Mouse (Mus musculus) liver, embryonic 18 days (tissue): ENCODE measurements around the gene Tjp2. TPM values are rescaled to one million over a fixed set of nuclear protein-coding genes. Genes with fewer than 3 reads are reported as not detected.

Source experiments
- polyA plus RNA-seq: library from polyadenylated mRNA; depleted of rRNA; stranded (reverse); fragments of >200 nt; gene quantifications from 2 replicates; pipeline ENCODE4 v1.2.3, GENCODE M21; 2012; rRNA removed

The Tjp2 gene
- polyA plus RNA-seq = 5.0 and 5.5 TPM in 2 replicates

DNA sequence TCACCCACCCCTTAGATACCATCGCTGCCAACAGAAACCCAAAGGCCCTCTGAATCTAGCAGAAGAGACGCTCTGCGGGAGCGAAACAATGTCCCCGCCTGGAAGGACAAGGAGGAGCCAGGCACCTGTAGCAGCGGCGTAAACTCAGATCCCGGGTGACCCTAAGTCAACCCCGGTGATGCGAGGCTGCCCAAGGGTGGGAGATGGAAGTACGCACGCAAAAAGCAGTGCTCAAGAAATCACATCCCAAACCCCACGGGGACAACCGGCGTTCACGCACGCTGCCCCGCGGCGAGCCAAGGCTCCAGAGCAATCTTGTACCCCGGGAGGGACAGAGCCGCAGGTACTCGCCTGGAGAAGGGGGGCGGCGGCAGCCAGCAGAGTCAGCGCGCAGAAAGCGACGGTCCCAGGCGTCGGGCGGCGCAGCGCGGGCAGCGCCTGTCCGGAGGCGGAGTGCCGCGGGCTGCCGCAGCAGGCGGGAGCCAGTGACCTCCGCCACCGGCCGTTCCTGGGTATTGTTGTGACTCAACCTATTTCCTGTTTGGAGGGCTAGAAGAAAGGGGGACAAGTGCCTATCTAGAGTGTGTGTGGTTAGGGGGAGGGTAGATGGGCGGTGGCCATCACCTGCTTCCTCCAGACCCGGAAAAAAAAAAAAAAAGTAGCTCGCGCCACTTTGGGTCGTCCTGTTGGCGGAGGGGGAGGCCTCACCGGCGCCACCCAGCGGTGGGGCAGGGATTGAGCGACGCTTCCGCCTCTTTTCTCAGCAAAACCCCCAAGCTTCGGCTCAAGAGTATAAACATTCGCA, at the start of gene Tjp2:
TSS of gene Tjp2 (minus strand) at position 531 of the 805 bp plus-strand sequence.

Other genes with a start within 250 kb of the Tjp2 start
- gene Fam189a2, start 194.0 kb downstream of the Tjp2 start, polyA plus RNA-seq = 0.43 and 0.44 TPM in 2 replicates
- 15.0 and 15.7 TPM in 2 replicates for gene Fxn, start 55.6 kb upstream of the Tjp2 start, polyA plus RNA-seq